Mouse (Mus musculus) megakaryocyte, embryonic 14.5 days (primary cell): ENCODE results near the gene Spag17.

Source experiments
- FLI1 ChIP-seq: IDR thresholded peaks from 2 replicates; pipeline ENCODE4 v1.6.1; 2012; ENCODE audit warnings: low read length, inconsistent platforms, mixed read lengths
- GATA1 ChIP-seq: IDR thresholded peaks from 3 replicates; pipeline ENCODE4 v1.6.1; 2012; ENCODE audit warnings: mixed read lengths, low read length, inconsistent platforms, borderline replicate concordance

GRCm38 (mm10) chr3:99875137-99875536, 10.1 kb upstream of the Spag17 start:
- TF ChIP-seq GATA1 (no peak), FLI1 (no peak)
